Mouse (Mus musculus): ENCODE measurements at regions not wholly inside any gene's neighbourhood (a gene's known extent, or its start where the extent isn't known, plus 50 kb on each side); places are given as distances from the start of the nearest gene placed in this dataset.

DNA sequence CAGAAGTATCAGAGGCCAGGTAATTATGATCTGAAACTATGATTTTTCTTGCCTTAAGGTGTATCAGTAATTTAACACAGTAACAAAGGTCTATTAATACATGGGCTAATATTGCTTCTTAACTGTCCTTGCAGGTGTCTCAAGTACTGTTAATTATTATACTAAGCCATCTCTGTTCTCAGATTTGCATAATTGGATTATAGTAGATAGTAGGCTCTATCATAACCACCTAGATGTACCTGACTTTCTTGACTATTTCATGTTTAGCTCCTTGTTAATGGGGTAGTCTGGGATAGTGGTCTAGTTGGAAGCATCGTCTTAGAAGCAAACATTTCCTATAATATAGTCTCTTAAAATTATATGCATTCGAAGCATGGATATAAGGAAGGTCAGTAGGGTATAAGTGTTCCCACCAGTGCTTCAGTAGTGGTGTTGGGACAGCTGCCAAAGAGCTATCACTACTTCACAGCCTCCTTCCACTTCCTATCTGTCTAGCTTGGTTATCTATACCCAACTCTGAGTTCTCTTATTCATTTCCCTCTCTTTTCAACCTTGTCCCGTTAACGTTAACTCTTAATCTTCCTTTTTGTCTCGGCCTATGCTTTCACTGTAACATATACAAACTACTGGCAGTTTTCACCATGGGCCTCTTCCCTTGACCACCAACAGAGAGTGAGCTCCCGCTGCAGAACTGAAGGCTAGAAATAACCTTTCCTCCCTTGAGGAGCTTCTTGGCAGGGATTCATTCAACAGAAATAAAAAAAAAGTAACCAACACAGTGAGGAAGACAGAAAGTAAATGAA lies 630.9 kb upstream of the Lcorl start:
- DNase-seq (ENCODE audit: low spot score) = no peak

DNA sequence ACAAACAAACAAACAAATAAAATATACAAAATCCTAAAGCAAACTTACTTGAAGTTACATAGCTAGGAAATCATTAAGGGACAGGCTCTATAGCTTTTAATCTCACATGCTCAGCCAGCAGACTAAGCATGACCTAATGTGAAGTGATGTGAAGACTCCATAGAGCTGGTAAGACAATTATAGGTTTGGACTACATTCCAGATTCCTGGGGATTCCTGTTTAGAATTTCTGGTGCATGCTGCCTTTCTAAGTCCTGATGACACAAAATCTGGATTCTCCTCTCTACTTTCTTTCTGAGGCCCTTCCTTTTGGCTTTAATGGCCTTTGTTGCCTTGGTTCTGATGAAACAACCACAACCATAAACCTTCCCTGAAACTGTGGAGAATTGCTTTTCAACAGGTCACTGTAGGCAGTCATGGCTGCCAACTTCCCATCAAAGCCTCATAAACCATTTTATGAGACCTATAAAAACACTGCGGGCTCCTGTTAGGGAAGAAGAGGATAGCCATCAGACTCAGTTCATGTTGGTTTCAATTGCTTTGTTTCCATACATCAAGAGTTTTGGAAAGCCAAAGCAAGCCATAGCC lies 629.4 kb upstream of the Lcorl start:
- no peak for DNase-seq (ENCODE audit: low spot score)

GRCm38 (mm10) chr5:46456356-46456755 lies 598.9 kb upstream of the Lcorl start:
- no peak for DNase-seq (ENCODE audit: low spot score)

DNA sequence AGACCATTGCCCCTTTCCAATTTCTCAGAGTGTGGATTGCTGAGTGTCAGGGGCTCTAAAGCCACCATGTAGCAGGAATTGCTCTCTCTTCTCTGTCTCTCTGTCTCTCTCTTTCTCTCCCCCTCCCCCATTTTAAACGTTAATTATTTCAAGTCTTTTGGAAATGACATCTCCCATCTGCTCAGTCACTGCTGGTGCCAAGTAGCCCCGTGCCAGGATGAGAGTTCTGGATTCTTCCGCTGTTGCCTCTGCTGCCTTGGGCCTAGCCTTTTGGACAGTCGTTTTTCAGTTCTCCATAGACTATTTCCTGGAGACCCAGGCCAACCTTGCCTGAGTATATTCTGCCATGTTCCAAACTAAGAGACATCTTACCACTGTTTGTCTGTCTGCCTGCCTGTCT lies 590.9 kb upstream of the Lcorl start:
- no peak for DNase-seq (ENCODE audit: low spot score)

DNA sequence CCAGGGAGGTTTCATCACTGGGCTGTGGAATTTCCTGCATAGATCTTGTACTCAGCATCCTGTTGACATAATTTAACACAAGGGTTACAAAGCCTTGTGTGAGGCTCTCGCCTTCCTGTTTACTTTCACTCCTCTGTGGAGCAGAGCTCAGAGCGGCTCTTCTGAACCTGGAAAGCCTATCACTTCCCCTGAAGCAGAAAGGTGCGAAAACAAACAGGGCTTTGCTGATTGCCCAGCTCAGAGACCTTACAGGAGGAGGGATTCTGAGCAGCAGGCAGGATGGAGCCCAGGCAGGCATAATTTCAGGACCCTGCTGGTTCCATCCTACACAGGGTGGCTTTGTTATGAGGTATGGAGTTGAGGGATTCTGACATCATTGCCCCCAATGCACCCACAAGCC lies 588.4 kb upstream of the Lcorl start:
- no peak for DNase-seq (ENCODE audit: low spot score)

DNA sequence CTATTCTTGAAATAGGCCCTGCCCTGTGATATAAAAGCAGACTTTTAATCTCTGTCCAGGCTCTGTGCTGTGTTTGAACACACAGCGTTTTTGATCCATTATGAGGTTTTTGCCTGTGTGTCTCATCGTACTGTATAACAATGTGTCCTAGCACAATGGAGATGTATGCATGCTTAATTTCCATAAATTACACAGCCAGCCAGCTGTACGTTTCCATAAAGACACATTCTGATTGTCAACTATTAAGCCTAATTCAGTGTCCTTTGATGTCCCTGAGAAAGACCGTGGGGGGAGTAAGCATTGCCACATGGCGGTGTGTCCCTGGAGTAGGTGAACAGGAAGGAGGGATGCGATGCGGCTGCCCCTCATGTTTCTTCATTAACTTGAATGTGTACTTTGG lies 587.7 kb upstream of the Lcorl start:
- no peak for DNase-seq (ENCODE audit: low spot score)

- peak; percentile 8 for DNase-seq (ENCODE audit: low spot score)
These were observed 586.5 kb upstream of the Lcorl start for GRCm38 (mm10) chr5:46443805-46444340.

DNA sequence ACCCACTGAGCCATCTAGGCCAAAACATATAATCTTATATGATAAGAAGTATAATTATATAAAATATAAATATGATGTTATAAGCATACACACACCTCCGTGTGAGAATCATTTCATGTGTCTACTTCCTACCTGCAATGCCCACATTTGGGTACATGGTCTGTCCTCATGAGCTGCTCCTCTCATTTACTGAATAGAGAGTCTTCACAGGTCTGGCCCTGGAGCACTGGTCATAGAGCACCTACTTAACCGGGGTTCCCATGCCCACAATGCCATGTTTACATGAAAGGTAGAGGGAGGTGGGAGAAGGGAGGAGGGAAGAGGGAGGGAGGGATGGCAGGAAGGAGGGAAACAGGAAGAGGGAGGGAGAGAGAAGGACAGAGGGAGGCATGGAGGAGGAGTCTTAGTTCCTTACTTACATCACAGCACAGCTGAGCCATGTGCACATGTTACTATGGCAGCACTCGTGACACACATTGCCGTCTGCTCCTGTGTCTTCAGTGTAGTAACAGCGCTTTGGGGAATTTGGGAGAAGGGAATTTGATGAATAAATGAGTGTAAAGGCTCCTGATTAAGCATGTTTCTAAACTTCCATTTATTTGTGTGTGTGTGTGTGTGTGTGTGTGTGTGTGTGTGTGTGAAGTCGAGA lies 585.3 kb upstream of the Lcorl start:
- no peak for DNase-seq (ENCODE audit: low spot score)

- peak; percentile 1 for DNase-seq (ENCODE audit: low spot score)
These were observed 584.3 kb upstream of the Lcorl start for GRCm38 (mm10) chr5:46441716-46442115.

DNA sequence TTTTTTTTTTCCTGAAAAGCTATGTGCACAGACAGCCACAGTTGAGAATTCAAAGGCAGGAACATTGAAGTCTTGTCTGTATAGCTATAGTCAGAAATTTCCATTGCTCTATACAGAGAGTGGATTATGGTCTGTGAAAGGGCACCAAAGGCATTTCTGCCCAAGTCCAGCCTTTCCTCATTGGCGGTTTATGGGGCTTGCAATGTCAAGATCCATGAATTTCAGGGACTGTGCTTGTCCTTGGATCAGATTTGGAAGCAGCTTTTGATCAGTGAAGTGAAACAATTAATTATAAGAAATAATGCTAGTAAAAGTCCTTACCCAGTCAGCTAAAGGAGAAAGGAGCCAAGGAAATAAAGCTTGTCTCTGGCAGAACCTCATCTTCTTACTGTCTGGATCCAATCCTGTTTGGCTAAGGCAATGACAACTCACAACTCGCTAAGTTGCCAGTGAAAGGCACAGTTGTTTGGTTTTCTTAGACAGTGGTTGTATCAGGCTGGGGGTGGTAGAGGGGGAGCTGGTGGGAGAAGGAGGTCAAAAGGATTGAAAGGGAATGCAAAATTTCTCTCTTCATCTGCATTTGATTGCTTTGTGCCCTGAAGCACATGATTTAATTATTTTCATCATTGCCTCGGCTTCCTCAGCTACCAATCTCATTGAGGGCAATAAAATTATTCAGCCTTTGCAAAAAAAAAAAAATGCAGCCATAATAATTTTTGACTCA lies 574.4 kb upstream of the Lcorl start:
- no peak for DNase-seq (ENCODE audit: low spot score)

- no peak for DNase-seq (ENCODE audit: low spot score)
These were observed 565.3 kb upstream of the Lcorl start for GRCm38 (mm10) chr5:46422738-46423137.

DNA sequence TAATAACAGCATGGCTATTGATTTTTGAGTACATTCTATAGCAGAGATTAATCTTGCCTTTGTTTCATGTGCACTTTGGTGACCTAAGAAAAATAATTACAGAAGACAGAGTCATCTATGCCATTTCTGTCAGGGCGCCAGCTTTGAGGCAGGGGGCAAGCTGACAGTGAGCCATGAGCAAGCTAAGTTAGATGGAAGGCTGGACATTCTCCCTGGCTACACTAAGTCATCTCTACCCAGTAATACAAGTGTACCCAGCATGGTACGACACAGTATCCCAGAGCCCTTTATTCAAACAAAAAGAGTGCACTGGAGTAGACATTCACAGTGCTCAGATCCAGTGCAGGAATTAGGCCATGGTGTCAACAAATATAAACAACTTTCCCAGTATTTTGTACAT lies 549.6 kb upstream of the Lcorl start:
- no peak for DNase-seq (ENCODE audit: low spot score)

DNA sequence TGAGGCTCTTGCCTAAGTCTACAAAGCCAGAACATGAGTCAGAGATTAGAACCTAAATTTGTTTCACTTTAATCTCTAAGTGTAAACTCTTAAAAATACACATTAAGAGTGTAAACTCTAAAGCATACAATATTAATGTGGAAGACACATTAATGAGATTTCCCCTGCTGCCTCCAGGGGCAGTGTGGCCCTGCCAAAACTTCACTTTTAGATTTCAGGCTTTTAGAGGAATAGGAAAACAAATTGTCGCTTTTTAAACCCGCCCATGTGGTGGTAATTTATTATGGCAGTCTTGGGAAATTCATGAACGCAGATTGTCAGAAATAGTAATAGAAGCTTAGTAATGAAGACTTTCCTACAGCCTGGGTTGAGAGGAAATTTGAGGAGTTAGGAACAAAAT lies 549.0 kb upstream of the Lcorl start:
- no peak for DNase-seq (ENCODE audit: low spot score)

DNA sequence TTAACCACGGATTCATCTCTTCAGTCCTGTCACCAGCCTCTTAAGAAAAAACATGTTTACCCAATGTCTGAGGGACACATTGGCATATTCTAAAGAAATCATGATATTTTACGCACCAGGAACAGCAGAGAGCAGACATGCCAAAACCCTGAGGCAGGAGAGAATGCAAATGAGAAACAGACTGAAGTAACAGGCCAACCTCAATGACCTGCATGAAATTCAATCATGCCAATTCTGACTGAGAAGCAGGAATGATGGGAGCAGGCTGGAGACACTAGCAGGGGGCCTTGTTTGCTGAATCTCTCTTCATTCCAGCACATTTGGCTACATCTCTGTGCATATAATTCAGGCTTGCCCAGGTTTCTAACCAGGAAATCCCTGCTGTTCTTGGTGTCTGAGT lies 529.2 kb upstream of the Lcorl start:
- no peak for DNase-seq (ENCODE audit: low spot score)

GRCm38 (mm10) chr5:46367328-46367727 lies 509.9 kb upstream of the Lcorl start:
- DNase-seq (ENCODE audit: low spot score) = no peak

GRCm38 (mm10) chr5:46363661-46364060 lies 506.2 kb upstream of the Lcorl start:
- DNase-seq (ENCODE audit: low spot score) = no peak

- DNase-seq (ENCODE audit: low spot score) = no peak
These were observed 504.2 kb upstream of the Lcorl start for GRCm38 (mm10) chr5:46361637-46362036.

DNA sequence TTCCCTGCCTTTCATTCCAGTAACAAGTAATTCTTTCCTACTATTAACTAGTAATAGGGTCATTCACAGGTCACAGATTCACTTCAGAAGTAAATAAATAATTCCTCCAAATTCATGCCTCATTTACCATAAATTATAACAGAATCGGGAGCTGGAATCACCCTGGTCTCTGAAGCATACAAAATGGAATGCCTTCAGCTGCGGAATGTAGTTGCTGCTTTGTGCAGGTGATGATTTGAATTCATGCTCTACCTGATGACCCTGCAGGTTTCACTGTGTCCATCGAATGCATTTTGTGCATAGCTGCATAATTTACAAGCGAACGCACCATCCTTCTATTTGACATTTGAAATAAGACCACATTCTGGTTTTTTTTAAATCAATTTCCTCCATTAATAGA lies 491.0 kb upstream of the Lcorl start:
- DNase-seq (ENCODE audit: low spot score) = no peak

DNA sequence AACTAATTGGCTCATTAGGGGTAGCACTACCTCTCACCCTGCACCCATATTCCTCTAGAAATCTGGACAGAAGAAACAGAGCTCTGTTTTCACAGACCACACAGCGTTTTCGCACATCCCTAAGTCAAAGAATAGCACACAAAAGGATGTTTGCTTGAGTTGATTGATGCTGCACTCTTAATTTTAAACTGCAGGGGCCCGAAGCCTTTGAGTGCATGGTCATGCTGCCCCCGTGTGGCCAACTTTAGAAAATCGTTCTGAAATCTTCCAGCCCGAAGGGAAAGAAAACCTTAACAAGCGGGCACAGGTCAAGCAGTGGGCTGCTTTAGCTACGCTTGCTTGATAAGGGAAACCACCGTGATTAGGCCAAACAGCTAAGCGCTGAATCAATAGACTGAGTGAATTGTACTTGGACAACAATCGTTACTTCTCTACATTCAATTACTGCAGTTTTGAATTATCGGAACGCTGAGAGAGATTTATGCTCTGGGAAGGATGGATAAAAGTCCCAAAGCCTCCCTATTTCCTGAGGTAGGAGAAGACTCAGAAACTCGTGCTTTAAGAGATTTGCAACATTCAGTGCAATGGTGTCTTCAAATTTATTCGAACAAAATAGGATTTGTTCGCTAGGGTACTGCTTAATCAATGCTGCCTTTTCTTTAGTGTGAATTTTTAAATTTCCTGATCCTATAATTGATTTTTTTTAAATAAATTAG lies 490.1 kb upstream of the Lcorl start:
- DNase-seq (ENCODE audit: low spot score) = peak; percentile 51

GRCm38 (mm10) chr5:46338461-46338860 lies 481.0 kb upstream of the Lcorl start:
- DNase-seq (ENCODE audit: low spot score) = no peak

DNA sequence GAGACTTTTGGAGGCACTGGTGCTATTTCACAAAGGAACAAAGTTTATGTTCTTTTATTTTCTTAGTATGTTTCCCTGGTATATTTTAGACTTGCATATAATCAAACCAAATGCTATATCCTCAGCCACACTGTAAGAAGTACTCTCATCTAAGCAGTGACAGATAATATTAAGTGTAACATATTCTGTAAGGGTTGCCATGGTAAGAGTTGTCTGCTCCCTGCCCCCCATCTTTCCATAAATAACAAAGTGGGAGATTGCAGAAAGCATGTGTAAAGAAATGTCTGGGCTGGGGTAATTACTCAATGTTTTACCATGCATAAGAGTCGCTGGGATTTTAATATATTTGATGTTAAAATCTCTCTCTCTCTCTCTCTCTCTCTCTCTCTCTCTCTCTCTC lies 473.5 kb upstream of the Lcorl start:
- DNase-seq (ENCODE audit: low spot score) = no peak
